Mouse (Mus musculus): ENCODE results near the gene Nolc1.

The Nolc1 gene

DNA sequence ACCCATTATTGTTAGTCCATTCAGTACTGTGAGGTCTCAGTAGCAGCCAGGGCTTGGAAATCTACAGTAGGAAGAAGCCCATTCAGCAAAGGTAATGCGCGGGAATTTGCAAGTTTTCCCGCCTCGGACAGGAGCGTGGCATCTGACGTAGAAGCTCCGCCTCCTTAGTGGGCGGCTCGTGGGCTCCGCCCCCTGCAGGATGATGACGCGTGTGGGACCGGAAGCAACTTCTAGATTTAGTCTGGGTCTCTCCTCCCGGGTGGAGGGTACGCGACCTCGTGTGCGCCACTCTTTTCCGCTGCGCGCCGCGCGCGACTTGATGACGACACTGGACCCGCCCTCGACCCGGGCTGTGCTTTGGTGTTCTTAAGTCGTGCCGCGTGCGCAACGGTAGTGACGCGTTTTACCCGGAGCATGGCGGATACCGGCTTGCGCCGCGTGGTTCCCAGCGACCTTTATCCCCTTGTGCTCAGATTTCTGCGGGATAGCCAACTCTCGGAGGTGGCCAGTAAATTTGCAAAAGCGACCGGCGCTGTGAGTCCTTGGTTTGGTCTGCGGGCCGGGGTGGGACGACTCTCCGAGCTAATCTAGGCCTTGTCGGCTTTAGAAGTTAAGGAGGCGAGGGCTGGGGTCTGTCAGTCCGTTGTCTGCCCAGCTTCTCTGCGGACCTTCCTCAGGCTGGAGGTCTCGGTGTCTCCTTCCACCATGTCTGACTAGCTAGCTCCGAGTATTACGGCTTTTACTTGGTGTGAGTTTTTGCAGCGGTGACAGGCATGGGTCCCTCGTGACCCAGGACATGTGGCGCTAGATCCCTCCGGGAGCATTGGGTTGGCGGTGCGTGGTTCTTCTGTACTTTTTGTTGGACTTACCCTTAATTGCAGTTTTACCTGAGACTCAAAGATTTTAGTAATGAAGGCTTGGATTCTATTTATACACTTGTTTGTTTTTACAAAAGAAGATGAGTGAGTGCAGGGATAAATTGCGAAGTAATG lies at the start of gene Nolc1:
Gene Nolc1 (plus strand): TSS at position 248 of the 992 bp plus-strand sequence.
- in situ Hi-C loops (cut with MboI, MseI), result no loop called here

GRCm38 (mm10) chr19:46026567-46026966 lies 49.1 kb upstream of the Nolc1 start:
- in situ Hi-C loops (cut with MboI, MseI), result no loop called here

GRCm38 (mm10) chr19:46028747-46029320 lies 46.8 kb upstream of the Nolc1 start:
- in situ Hi-C loops (cut with MboI, MseI), result no loop called here

DNA sequence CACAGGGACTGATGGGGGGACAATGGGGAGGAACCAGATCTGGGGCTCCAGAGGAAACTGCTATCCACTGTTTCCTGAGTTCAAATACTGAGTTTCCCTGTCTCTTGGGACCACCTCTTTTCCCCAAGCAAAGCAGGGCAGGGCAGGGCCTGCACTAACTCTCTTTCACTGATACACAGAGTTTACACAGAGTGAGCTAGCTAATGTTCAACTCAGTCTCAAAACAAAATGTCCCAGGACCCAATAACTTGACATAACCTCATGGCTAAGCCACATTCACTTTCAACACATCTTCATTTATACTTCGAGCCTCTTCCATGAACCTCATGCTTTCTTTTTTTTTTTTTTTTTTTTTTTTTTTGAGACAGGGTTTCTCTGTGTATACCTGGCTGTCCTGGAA lies 46.0 kb upstream of the Nolc1 start:
- in situ Hi-C loops (cut with MboI, MseI), result no loop called here

GRCm38 (mm10) chr19:46030196-46030983 lies 45.3 kb upstream of the Nolc1 start:
- in situ Hi-C loops (cut with MboI, MseI), result no loop called here

- in situ Hi-C loops (cut with MboI, MseI), result no loop called here
Observed at GRCm38 (mm10) chr19:46031689-46032432, 43.8 kb upstream of the Nolc1 start.

- in situ Hi-C loops (cut with MboI, MseI), result no loop called here
Observed at GRCm38 (mm10) chr19:46032731-46033510, 42.7 kb upstream of the Nolc1 start.

GRCm38 (mm10) chr19:46033911-46034310 lies 41.8 kb upstream of the Nolc1 start:
- in situ Hi-C loops (cut with MboI, MseI), result no loop called here

GRCm38 (mm10) chr19:46035971-46036370 lies 39.7 kb upstream of the Nolc1 start:
- in situ Hi-C loops (cut with MboI, MseI), result no loop called here

DNA sequence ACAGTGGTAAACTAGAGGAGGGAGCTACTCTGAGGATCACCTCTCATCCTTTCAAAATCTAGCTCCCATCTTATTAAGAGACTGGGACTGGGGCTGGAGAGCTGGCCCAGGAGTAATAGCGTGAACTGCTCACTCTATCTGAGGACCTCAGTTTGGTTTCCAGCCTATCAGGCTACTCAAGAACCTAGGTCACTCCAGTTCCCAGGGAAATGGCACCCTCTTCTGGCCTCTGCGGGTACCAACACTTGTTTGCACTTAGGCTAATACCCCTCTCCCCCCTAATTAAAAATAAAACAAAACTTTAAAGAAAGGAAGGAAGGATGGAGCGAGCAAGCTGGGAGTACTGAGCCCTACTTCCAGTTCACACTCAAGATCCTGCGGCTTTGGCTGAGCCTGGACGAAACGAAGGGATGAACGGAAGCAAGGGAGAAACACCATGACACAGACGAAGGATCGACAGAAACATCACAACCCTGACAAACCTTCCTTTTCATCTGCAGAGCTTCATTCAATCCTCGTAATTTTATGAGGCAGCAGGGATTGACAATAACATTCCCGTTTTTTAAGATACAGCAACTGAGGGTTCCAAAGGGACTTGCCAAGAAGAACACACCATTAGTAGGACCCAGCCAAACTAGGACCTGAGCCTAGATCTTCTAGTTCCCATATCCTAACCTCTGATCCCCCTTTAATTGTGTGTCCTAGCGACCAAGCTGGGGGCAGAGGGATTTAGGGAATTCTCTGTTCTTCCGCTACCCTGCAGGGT lies 39.0 kb upstream of the Nolc1 start:
- in situ Hi-C loops (cut with MboI, MseI), result no loop called here

GRCm38 (mm10) chr19:46037243-46037924 lies 38.3 kb upstream of the Nolc1 start:
- in situ Hi-C loops (cut with MboI, MseI), result no loop called here

DNA sequence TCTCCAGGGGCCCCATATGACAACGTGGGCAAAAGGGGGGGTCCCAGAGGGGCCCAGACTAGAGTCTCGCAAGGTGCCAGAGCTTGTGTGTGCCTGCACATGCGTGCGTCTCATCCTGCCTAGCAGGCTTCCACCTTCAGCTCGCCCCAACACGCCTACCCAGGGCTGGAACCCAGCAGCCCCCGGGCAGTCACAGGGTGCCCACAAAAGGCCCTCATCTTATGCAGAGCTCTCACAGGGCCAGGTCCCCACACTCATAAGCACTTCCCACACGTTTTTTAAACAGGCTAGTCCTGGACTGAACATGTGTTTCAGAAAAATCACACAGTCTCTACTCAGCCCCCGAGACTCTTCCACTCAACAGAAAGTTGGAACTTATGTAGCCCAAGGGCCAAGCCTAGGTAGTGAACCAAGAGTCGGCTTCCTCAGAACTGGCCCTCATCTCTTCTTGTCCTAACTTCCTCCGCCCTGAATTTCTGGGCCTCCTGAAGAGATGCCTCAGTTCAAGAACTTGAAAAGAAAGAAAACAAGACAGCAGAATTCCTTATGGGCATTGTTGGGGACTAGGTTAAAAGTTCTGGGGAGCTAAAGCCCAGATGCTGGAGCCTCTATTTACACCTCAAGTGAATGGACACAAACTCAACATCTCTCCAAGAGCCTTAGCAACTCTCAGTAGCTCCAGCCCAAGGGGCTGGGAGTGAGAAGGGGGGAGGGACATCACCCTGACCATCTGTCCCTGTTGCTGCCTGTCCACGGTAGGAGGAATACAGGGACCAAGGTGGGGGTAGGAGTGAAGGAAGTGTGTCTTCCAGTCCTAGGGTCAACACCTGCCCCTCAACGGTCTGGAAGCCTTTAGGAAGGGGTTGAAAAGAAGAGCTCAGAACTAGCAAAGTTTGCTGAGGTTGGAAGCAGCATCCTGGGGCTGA lies 37.5 kb upstream of the Nolc1 start:
- in situ Hi-C loops (cut with MboI, MseI), result no loop called here

DNA sequence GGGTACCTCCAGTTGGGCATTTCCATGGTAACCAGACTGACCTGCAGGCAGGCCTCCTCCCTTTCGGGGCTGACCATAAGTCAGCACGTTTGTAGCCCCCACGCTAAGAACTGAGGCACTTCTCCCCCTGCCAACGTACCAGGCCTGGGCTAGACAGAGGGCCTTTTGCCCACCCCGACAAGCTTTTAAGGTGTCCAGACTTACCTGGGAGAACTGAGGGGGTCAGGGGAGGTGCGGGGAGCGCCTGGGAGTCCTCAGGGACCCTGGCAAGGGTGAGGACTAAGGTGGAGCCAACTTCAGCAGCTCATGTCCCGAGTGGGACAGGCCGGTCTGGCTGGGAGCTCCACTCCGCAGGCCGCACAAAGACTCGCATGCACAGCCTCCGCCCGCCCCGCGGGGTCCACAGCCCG lies 36.8 kb upstream of the Nolc1 start:
- in situ Hi-C loops (cut with MboI, MseI), result no loop called here

- in situ Hi-C loops (cut with MboI, MseI), result no loop called here
Observed at GRCm38 (mm10) chr19:46039478-46039877, 36.2 kb upstream of the Nolc1 start.

DNA sequence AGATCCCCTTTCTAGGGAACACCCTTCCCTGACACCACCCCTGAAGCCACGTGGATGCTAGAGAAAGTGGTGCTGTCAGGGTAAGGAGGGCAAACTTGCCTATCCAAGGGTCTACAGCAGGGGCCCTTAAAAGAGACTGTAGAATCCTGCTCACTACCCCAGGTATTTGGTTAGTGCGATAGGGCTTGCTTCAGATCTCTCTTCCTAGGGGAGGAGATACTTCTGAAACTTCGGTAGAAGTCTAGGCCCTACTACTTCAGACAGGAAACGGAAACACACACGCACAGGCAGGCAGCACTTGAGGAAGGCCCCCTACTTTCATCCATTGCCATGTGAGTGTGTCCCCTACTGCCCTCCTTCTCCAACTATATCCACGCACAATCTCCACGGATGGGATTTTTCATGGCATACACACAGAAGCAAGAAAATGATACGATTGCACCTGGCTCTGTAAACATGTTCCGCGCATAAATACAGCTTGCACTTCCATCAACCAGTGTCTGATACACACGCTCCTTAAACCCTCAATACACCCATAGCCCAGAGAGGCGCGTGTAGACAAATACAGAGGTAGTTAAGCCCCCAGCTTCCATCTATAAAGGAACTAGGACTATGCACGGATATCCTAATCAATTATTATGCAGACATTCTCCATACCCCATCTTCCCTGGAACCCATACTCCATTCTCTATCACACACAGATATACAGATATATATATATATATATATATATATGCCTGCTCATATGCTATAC lies 35.3 kb upstream of the Nolc1 start:
- in situ Hi-C loops (cut with MboI, MseI), result no loop called here

DNA sequence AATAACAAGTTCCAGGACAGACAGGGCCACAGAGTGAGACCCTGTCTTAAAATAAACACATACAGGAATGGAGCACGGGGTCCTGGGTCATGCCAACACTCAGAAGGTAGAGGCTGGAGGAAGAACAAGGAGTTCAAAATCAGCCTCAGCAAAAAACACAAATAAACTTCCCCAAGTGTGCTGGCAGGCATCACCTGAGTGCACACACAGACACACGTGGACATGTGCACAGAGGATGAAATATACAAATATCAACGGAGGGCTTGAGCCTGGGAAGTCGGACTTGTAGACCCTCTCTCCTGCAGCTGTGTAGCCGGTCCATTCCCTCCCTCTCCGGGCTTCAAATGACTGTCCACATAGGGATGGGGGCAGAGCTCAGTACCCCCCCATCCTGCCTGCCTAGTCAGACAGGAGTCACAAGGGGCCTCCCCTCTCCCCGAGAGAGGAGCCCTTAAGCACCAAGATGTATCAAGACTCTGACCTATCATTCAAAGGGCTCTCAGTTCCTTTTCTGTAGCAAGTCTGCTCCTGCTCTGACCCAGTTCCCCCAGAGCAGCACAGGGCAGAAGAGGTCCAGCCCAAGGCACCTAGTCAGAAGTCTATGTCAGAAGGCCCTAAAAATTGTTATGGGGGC lies 34.2 kb upstream of the Nolc1 start:
- in situ Hi-C loops (cut with MboI, MseI), result no loop called here

DNA sequence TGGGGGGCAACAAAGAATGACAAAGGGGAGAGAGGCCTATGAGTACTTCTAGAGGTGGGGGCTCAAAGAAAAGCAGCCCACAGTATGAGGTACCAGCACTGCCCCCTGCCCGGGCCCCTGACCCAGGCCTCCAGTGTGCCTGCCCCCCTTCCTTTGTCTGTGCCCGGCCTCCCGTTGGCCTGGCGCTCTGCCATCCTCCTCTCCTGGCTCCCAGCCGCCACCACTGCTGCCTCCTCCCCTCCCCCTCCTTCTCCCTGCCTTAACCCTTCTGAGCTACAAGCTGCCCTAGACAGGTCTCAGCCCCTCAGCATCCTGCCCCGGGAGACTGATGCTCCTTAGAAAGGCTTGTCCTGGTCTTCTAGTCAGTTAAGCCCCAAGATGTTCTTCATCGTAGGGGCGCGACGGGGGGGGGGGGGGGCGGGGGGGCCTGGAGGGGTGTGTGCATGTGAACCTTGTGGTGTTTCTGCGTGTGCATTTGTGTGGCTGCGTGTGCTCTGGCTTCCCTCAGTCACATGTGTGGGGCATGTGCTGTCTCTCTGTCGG lies 33.7 kb upstream of the Nolc1 start:
- in situ Hi-C loops (cut with MboI, MseI), result no loop called here
